Mouse (Mus musculus) CD4-positive helper T cell, adult 2 months (primary cell): ENCODE measurements at regions not wholly inside any gene's neighbourhood (a gene's known extent, or its start where the extent isn't known, plus 50 kb on each side); places are given as distances from the start of the nearest gene placed in this dataset.

Source experiments
- DNase-seq: peaks from one replicate; pipeline ENCODE4 v3.0.0-alpha.2; 2012; ENCODE audit warnings: low read depth, missing footprints, low spot score

DNA sequence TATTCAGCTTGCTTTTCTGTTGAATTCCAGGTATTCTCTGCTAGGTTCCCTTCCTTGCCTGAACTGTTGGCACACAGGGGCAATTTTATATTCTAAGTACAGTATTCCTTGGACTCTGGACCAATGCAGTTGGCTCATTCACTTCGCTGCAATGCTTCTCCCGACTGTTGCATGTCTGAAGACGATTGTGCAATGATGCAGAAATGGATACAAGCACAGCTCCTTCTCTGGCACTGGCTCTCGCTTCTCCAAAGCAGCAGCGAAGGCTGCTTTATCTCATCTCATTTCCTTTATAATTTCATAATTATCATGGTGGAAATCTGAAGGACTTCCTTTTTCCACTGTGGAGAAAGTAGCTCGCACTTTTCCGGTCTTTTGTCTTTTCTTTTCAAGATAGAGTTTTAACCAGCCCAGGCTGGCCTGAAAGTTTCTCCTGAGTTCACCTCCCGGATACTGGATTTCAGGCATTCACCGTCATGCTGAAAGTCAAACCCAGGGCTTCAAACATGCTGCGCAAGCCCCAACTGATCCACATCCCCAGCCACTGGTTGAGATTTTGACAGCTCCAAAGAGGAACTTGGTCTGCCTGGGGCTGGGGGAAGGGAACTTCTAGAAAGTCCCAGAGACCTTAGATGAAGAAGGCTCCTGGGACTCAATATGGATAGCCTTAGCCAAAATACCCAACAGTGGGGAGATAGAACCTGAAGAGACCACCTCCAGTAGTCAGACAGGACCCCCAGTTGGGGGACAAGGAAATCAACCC, 55.6 kb upstream of the Akirin2 start:
- DNase-seq = no peak

GRCm38 (mm10) chr4:34498325-34498724, 52.4 kb upstream of the Akirin2 start:
- DNase-seq = no peak

- DNase-seq = no peak
Measured at GRCm38 (mm10) chr4:34498781-34499180, 52.0 kb upstream of the Akirin2 start.

DNA sequence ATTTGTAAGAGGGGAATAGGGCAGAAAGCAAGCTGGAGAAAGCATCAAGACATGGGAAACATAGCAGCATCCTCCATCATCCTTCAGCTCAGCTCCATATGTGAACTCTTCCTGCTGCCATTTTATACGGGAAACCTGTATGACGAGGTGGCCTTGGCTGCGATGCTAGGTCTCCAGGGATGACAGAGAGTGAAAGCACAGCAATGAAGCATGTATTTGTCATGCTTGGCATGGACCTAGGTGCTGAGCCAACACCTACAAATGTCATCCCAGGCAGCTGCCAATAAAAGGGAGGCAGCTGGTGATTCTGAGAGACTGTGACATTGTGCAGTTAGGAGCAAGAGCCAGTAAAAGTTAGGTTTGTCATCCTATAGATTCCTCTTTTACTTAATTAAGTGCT, 51.0 kb upstream of the Akirin2 start:
- no peak for DNase-seq
